Mouse (Mus musculus): ENCODE data around the gene 9230112D13Rik. TPM values are rescaled to one million over a fixed set of nuclear protein-coding genes. Genes with fewer than 3 reads are reported as not detected.

9230112D13Rik gene
- polyA plus RNA-seq, 1 experiment from 2014 or later, result not detected

- Histone ChIP-seq H3K4me1 (replicated peaks; ENCODE audit: control insufficient read depth, insufficient read depth, low read length) (peaks cover 7% of the 10 kb centered on the region; the same call in 1 of the 2 replicates), H3K27ac (ENCODE audit: low read length) (peak overlapping the region; percentile 83), H3K36me3 (ENCODE audit: control insufficient read depth, insufficient read depth) (no peaks in the 10 kb centered on the region), H3K4me2 (ENCODE audit: low read length) (peak overlapping the region; percentile 61), H3K9me3 (ENCODE audit: control insufficient read depth, low read length) (no peaks in the 10 kb centered on the region), H3K9ac (replicated peaks; ENCODE audit: low read depth, low read length) (peak overlapping the region; percentile 88), H3K27me3 (replicated peaks; ENCODE audit: control insufficient read depth, insufficient read depth, low read length) (no peaks in the 10 kb centered on the region), H3K4me3 (replicated peaks; ENCODE audit: low read length) (peak overlapping the region; percentile 80)
- peak; percentile 60 for ATAC-seq
- WGBS, result 1% methylated on average over 26 of the region's 27 CpGs
Observed at GRCm38 (mm10) chr14:34548391-34549001, 25.9 kb upstream of the 9230112D13Rik start.

DNA sequence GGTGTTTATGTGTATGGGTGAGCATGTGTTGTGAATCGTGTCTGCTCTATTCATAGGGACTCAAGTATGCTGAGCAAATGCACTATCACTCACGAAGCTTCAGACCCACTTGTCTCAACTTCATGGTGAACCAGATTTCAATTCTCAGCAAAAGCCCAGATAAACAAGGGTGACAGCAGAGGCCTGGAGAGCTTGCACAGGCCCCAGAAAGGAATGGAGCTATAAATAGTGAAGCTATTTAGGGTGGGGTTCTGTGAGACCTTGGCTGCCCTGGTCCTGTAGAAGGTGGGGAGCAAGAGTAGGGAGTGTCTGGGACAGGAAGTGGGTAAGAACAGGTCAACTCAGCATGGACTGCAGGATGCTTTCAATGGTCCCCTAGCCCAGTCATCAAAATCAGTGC is 21.9 kb upstream of the 9230112D13Rik start:
- Histone ChIP-seq H3K4me1 (replicated peaks; ENCODE audit: control insufficient read depth, insufficient read depth, low read length) (peaks cover 6% of the 10 kb centered on the region; the same call in 1 of the 2 replicates), H3K4me2 (ENCODE audit: low read length) (no peak overlapping the region)

GRCm38 (mm10) chr14:34544001-34544400 is 21.4 kb upstream of the 9230112D13Rik start:
- WGBS, result 83% methylated on average over 6 of the region's 6 CpGs
- no peak overlapping the region for H3K4me3 ChIP-seq (replicated peaks; ENCODE audit: low read length)

More for the DNA sequence above, 21.9 kb upstream of the 9230112D13Rik start:
- Histone ChIP-seq H3K9me3 (ENCODE audit: control insufficient read depth, low read length) (no peaks in the 10 kb centered on the region), H3K36me3 (ENCODE audit: control insufficient read depth, insufficient read depth) (no peaks in the 10 kb centered on the region), H3K27ac (ENCODE audit: low read length) (no peak overlapping the region), H3K9ac (replicated peaks; ENCODE audit: low read depth, low read length) (no peak overlapping the region), H3K27me3 (replicated peaks; ENCODE audit: control insufficient read depth, insufficient read depth, low read length) (no peaks in the 10 kb centered on the region; the same call in 1 of the 2 replicates), H3K4me3 (replicated peaks; ENCODE audit: low read length) (no peak overlapping the region)
- 77% methylated on average over 2 of the region's 2 CpGs for WGBS
- ATAC-seq, result no peak

DNA sequence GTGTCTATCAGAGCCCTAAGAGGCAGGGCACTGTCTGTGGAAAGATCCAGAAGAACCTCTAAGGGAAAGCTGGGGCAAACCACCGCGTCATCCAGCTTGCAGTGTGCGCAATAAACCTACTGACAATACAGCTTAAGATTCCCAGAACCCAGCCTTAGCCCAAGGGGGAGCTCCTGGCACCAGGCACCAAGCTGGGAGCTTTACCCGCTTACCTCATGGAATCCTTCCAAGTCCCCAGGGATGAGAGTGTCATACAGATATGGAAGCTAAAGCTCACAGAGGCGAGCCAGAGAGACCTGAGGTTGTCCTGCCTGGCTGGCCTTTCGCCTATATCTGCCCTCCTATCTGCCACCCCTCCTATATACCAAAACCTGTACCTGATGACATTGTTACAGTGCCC is 21.0 kb upstream of the 9230112D13Rik start:
- Histone ChIP-seq H3K4me3 (replicated peaks; ENCODE audit: low read length) (no peak overlapping the region), H3K36me3 (ENCODE audit: control insufficient read depth, insufficient read depth) (no peaks in the 10 kb centered on the region), H3K27me3 (replicated peaks; ENCODE audit: control insufficient read depth, insufficient read depth, low read length) (no peaks in the 10 kb centered on the region; the same call in 1 of the 2 replicates), H3K27ac (ENCODE audit: low read length) (no peak overlapping the region), H3K9ac (replicated peaks; ENCODE audit: low read depth, low read length) (no peak overlapping the region), H3K9me3 (ENCODE audit: control insufficient read depth, low read length) (no peaks in the 10 kb centered on the region), H3K4me1 (replicated peaks; ENCODE audit: control insufficient read depth, insufficient read depth, low read length) (0 out of 2 replicates have a peak, but pooled peaks cover 4% of the 10 kb centered on the region), H3K4me2 (ENCODE audit: low read length) (no peak overlapping the region)
- WGBS, result 63% methylated on average over 6 of the region's 6 CpGs
- ATAC-seq, result no peak

More at GRCm38 (mm10) chr14:34544001-34544400, 21.4 kb upstream of the 9230112D13Rik start:
- no peak overlapping the region for H3K4me2 ChIP-seq (ENCODE audit: low read length)
- no peak overlapping the region for H3K27ac ChIP-seq (ENCODE audit: low read length)
- ATAC-seq, result no peak
- H3K9me3 ChIP-seq (ENCODE audit: control insufficient read depth, low read length), result no peaks in the 10 kb centered on the region
- H3K4me1 ChIP-seq (replicated peaks; ENCODE audit: control insufficient read depth, insufficient read depth, low read length), result 0 out of 2 replicates have a peak, but pooled peaks cover 4% of the 10 kb centered on the region
- no peak overlapping the region for H3K9ac ChIP-seq (replicated peaks; ENCODE audit: low read depth, low read length)
- no peaks in the 10 kb centered on the region for H3K36me3 ChIP-seq (ENCODE audit: control insufficient read depth, insufficient read depth)
- H3K27me3 ChIP-seq (replicated peaks; ENCODE audit: control insufficient read depth, insufficient read depth, low read length), result no peaks in the 10 kb centered on the region; the same call in 1 of the 2 replicates

DNA sequence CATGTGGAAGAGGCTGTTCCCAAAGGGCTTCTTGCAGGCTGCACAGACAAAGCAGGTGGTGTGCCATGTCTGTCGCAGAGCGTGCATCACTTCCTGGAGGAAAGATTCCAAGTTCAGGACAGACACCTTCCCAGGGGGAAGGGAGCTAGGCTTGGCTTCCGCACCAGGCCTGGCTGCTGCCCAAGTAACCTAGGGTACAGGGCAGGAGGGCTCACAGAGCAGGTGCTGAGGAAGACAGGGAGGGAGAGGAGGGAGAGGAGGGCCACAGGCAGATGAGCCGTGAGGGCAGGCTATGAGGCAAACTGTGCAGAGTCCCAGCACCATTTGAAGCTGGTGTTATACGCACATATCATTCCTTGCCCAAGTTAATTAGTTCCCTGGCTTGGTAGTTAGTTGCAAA is 19.3 kb upstream of the 9230112D13Rik start:
- H3K27me3 ChIP-seq (replicated peaks; ENCODE audit: control insufficient read depth, insufficient read depth, low read length), result no peaks in the 10 kb centered on the region; the same call in 1 of the 2 replicates
- 69% methylated on average over 5 of the region's 5 CpGs for WGBS
- H3K4me2 ChIP-seq (ENCODE audit: low read length), result no peak overlapping the region
- no peak overlapping the region for H3K4me3 ChIP-seq (replicated peaks; ENCODE audit: low read length)
- no peaks in the 10 kb centered on the region for H3K36me3 ChIP-seq (ENCODE audit: control insufficient read depth, insufficient read depth)
- H3K9me3 ChIP-seq (ENCODE audit: control insufficient read depth, low read length), result no peaks in the 10 kb centered on the region
- peak; percentile 36; the same call in 1 of the 2 replicates for ATAC-seq
- H3K9ac ChIP-seq (replicated peaks; ENCODE audit: low read depth, low read length), result no peak overlapping the region
- no peak overlapping the region for H3K27ac ChIP-seq (ENCODE audit: low read length)
- H3K4me1 ChIP-seq (replicated peaks; ENCODE audit: control insufficient read depth, insufficient read depth, low read length), result no peaks in the 10 kb centered on the region

GRCm38 (mm10) chr14:34540685-34541162 is 18.1 kb upstream of the 9230112D13Rik start:
- peak; percentile 38 for ATAC-seq

GRCm38 (mm10) chr14:34535883-34536282 is 13.3 kb upstream of the 9230112D13Rik start:
- no peaks in the 10 kb centered on the region for H3K9me3 ChIP-seq (ENCODE audit: control insufficient read depth, low read length)
- H3K4me2 ChIP-seq (ENCODE audit: low read length), result no peak overlapping the region
- no peak overlapping the region for H3K9ac ChIP-seq (replicated peaks; ENCODE audit: low read depth, low read length)
- no peaks in the 10 kb centered on the region for H3K4me1 ChIP-seq (replicated peaks; ENCODE audit: control insufficient read depth, insufficient read depth, low read length)
- no peaks in the 10 kb centered on the region for H3K27me3 ChIP-seq (replicated peaks; ENCODE audit: control insufficient read depth, insufficient read depth, low read length)
- no peaks in the 10 kb centered on the region for H3K36me3 ChIP-seq (ENCODE audit: control insufficient read depth, insufficient read depth)
- whole genome bisulfite sequencing, result 72% methylated on average over 4 of the region's 4 CpGs
- no peak overlapping the region for H3K27ac ChIP-seq (ENCODE audit: low read length)
- no peak for ATAC-seq
- no peak overlapping the region for H3K4me3 ChIP-seq (replicated peaks; ENCODE audit: low read length)

More at GRCm38 (mm10) chr14:34540685-34541162, 18.1 kb upstream of the 9230112D13Rik start:
- H3K4me3 ChIP-seq (replicated peaks; ENCODE audit: low read length), result no peak overlapping the region
- no peaks in the 10 kb centered on the region for H3K36me3 ChIP-seq (ENCODE audit: control insufficient read depth, insufficient read depth)
- H3K9ac ChIP-seq (replicated peaks; ENCODE audit: low read depth, low read length), result no peak overlapping the region
- no peaks in the 10 kb centered on the region for H3K9me3 ChIP-seq (ENCODE audit: control insufficient read depth, low read length)
- WGBS, result 17% methylated on average over 17 of the region's 17 CpGs
- H3K4me2 ChIP-seq (ENCODE audit: low read length), result no peak overlapping the region
- H3K27ac ChIP-seq (ENCODE audit: low read length), result no peak overlapping the region
- H3K4me1 ChIP-seq (replicated peaks; ENCODE audit: control insufficient read depth, insufficient read depth, low read length), result no peaks in the 10 kb centered on the region
- no peaks in the 10 kb centered on the region; the same call in 1 of the 2 replicates for H3K27me3 ChIP-seq (replicated peaks; ENCODE audit: control insufficient read depth, insufficient read depth, low read length)

DNA sequence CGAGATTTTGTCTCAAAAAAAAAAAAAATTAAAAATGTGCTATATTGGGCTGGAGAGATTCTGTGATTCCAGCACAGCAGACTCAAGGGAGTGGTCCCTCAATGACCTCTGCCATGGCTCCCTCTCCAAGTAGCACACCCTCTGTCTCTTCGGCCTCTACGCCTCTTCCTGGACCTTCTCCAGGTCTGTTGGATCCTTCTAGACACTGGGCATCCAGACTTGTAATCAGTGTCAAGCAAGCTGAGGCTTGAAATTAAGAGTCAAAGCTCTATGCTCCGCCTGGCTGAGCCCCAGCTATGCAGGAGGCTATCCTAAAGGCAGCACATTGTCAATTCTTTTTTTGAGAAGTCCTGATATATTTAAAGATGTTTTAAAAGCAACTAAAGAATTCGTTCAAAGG is 10.9 kb upstream of the 9230112D13Rik start:
- Histone ChIP-seq H3K27me3 (replicated peaks; ENCODE audit: control insufficient read depth, insufficient read depth, low read length) (no peaks in the 10 kb centered on the region), H3K36me3 (ENCODE audit: control insufficient read depth, insufficient read depth) (no peaks in the 10 kb centered on the region), H3K9me3 (ENCODE audit: control insufficient read depth, low read length) (no peaks in the 10 kb centered on the region; the same call in 1 of the 2 replicates), H3K4me3 (replicated peaks; ENCODE audit: low read length) (no peak overlapping the region), H3K4me1 (replicated peaks; ENCODE audit: control insufficient read depth, insufficient read depth, low read length) (no peaks in the 10 kb centered on the region), H3K4me2 (ENCODE audit: low read length) (no peak overlapping the region), H3K27ac (ENCODE audit: low read length) (no peak overlapping the region), H3K9ac (replicated peaks; ENCODE audit: low read depth, low read length) (no peak overlapping the region)
- no peak for ATAC-seq
- 77% methylated on average over 5 of the region's 5 CpGs for WGBS

DNA sequence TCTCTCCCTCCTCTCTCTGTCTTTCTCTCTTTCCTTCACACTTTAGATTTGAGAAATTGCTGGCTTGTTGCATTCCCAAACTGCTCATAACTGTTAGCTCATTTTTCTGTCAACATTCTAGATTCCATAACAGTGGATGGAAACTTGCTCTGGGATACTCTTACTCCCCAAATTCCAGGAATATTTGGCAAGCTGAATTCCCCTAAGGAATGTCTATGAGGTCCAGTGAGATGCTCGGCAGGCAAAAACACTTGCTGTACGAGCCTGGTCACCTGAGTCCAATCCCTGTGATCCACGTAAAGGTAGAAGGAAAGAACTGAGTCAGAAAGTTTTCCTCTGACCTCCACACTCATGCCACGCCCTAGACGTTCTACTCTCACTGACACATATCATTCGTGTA is 9.9 kb upstream of the 9230112D13Rik start:
- Histone ChIP-seq H3K4me2 (ENCODE audit: low read length) (no peak overlapping the region), H3K9ac (replicated peaks; ENCODE audit: low read depth, low read length) (no peak overlapping the region), H3K27ac (ENCODE audit: low read length) (no peak overlapping the region), H3K4me1 (replicated peaks; ENCODE audit: control insufficient read depth, insufficient read depth, low read length) (no peaks in the 10 kb centered on the region), H3K9me3 (ENCODE audit: control insufficient read depth, low read length) (no peaks in the 10 kb centered on the region; the same call in 1 of the 2 replicates), H3K36me3 (ENCODE audit: control insufficient read depth, insufficient read depth) (no peaks in the 10 kb centered on the region), H3K4me3 (replicated peaks; ENCODE audit: low read length) (no peak overlapping the region), H3K27me3 (replicated peaks; ENCODE audit: control insufficient read depth, insufficient read depth, low read length) (no peaks in the 10 kb centered on the region)
- 87% methylated on average over 6 of the region's 6 CpGs for WGBS
- no peak for ATAC-seq
